Mouse (Mus musculus) splenic B cell, adult 2 months (primary cell): Measurements from ENCODE around the gene Ptpa.

Experiments used
- DNase-seq: peaks from one replicate; pipeline ENCODE4 v3.0.0-alpha.2; 2011; ENCODE audit warnings: low read depth, low spot score
- H3K27me3 ChIP-seq: 2 replicates; pipeline ENCODE4 v1.6.1; 2012; ENCODE audit warnings: mild to moderate bottlenecking, low read length, moderate library complexity, mixed read lengths; ENCODE audit not compliant: control insufficient read depth, poor library complexity, insufficient read depth, severe bottlenecking
- H3K36me3 ChIP-seq: 2 replicates; pipeline ENCODE4 v1.6.1; 2012; ENCODE audit warnings: mild to moderate bottlenecking, low read length, moderate library complexity, mixed read lengths; ENCODE audit not compliant: control insufficient read depth, poor library complexity, insufficient read depth, severe bottlenecking

The Ptpa gene

GRCm38 (mm10) chr2:30453570-30453969 is 37.7 kb downstream of the Ptpa start:
- no peak for DNase-seq
- Histone ChIP-seq H3K27me3 (no peaks in the 10 kb centered on the region), H3K36me3 (no peaks in the 10 kb centered on the region)

GRCm38 (mm10) chr2:30454587-30454986 is 38.7 kb downstream of the Ptpa start:
- no peaks in the 10 kb centered on the region for H3K36me3 ChIP-seq
- no peaks in the 10 kb centered on the region for H3K27me3 ChIP-seq
- DNase-seq: no peak

- H3K27me3 ChIP-seq: no peaks in the 10 kb centered on the region
- DNase-seq: no peak
- no peaks in the 10 kb centered on the region for H3K36me3 ChIP-seq
Observed at GRCm38 (mm10) chr2:30456104-30456980, 40.5 kb downstream of the Ptpa start.

- DNase-seq: peak; percentile 28
- Histone ChIP-seq H3K27me3 (no peaks in the 10 kb centered on the region), H3K36me3 (no peaks in the 10 kb centered on the region)
Observed at GRCm38 (mm10) chr2:30458349-30458748, 42.5 kb downstream of the Ptpa start.

GRCm38 (mm10) chr2:30459241-30459640 is 43.4 kb downstream of the Ptpa start:
- DNase-seq: peak; percentile 34
- Histone ChIP-seq H3K36me3 (no peaks in the 10 kb centered on the region), H3K27me3 (no peaks in the 10 kb centered on the region)

GRCm38 (mm10) chr2:30463341-30463761 is 47.5 kb downstream of the Ptpa start:
- no peak for DNase-seq
- H3K27me3 ChIP-seq: no peaks in the 10 kb centered on the region
- H3K36me3 ChIP-seq: no peaks in the 10 kb centered on the region

GRCm38 (mm10) chr2:30463904-30464330 is 48.1 kb downstream of the Ptpa start:
- peak; percentile 93 for DNase-seq
- H3K36me3 ChIP-seq: no peaks in the 10 kb centered on the region
- H3K27me3 ChIP-seq: no peaks in the 10 kb centered on the region

GRCm38 (mm10) chr2:30464411-30464810 is 48.6 kb downstream of the Ptpa start:
- H3K27me3 ChIP-seq: no peaks in the 10 kb centered on the region
- no peaks in the 10 kb centered on the region for H3K36me3 ChIP-seq
- peak; percentile 49 for DNase-seq

- no peak for DNase-seq
- Histone ChIP-seq H3K27me3 (no peaks in the 10 kb centered on the region), H3K36me3 (no peaks in the 10 kb centered on the region)
Observed at GRCm38 (mm10) chr2:30466787-30467186, 50.9 kb downstream of the Ptpa start.

GRCm38 (mm10) chr2:30469009-30469408 is 53.2 kb downstream of the Ptpa start:
- Histone ChIP-seq H3K27me3 (no peaks in the 10 kb centered on the region), H3K36me3 (no peaks in the 10 kb centered on the region)
- DNase-seq: no peak

GRCm38 (mm10) chr2:30469796-30470142 is 53.9 kb downstream of the Ptpa start:
- no peaks in the 10 kb centered on the region for H3K27me3 ChIP-seq
- H3K36me3 ChIP-seq: no peaks in the 10 kb centered on the region
- DNase-seq: peak; percentile 73

- DNase-seq: peak; percentile 43
- no peaks in the 10 kb centered on the region for H3K36me3 ChIP-seq
- no peaks in the 10 kb centered on the region for H3K27me3 ChIP-seq
Observed at GRCm38 (mm10) chr2:30470143-30470946, 54.5 kb downstream of the Ptpa start.

GRCm38 (mm10) chr2:30471051-30471450 is 55.2 kb downstream of the Ptpa start:
- Histone ChIP-seq H3K27me3 (no peaks in the 10 kb centered on the region), H3K36me3 (no peaks in the 10 kb centered on the region)
- no peak for DNase-seq

- Histone ChIP-seq H3K36me3 (no peaks in the 10 kb centered on the region), H3K27me3 (no peaks in the 10 kb centered on the region)
- DNase-seq: peak; percentile 87
Observed at GRCm38 (mm10) chr2:30471795-30472720, 56.2 kb downstream of the Ptpa start.
